In the genomic region with DNA sequence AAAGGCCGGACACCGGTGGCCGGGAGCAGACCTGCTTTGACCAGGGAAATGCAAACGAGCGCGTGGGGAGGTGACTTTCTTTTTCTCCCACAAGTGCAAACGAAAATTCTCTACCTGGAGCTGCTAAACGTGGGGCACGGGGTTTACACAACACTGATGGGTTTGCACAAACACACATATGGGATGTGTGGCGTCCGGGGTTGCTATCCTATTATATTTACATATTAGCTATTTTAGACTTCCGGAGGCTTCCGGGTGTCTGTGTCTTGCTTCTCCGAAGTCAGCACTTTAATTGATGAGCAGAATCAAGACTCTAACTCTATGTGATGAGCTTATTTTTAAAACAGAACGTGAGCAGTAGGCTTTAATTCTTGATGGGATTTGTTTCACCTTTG, we compare ENCODE assay signal across 8 mouse cellular contexts. TPM values are rescaled to one million over a fixed set of nuclear protein-coding genes. Genes with fewer than 3 reads are reported as not detected.
DNase-seq lines count a peak whose midpoint lies in the region; ATAC-seq and TF ChIP-seq lines count a peak whose summit lies in the region.

No protein-coding gene starts in this region.

- peaks cover 14% of the 10 kb centered on the region; the same call in 1 of the 2 replicates for H3K27me3 ChIP-seq in kidney, embryonic 15.5 days
- H3K27me3 ChIP-seq in intestine, embryonic 15.5 days (replicated peaks): no peaks in the 10 kb centered on the region
- H3K27me3 ChIP-seq in midbrain, postnatal 0 days (ENCODE audit: insufficient read depth, low read length): no peaks in the 10 kb centered on the region

- no peak overlapping the region for H3K27ac ChIP-seq in kidney, embryonic 15.5 days
- no peak overlapping the region for H3K27ac ChIP-seq in intestine, embryonic 15.5 days
- no peak overlapping the region for H3K27ac ChIP-seq in midbrain, postnatal 0 days (ENCODE audit: low read depth, low read length)

- no peak for DNase-seq in kidney, postnatal 4 days
- DNase-seq in midbrain, postnatal 0 days (ENCODE audit: low spot score): no peak
- DNase-seq in adrenal gland, adult 8-10 months: no peak
- DNase-seq in adrenal gland, adult (ENCODE audit: inconsistent age in 2 of 2, low spot score in 1 of 2): no peak
- DNase-seq in cerebellum, adult 9-11 months: no peak

- no peaks in the 10 kb centered on the region for H3K36me3 ChIP-seq in kidney, embryonic 15.5 days
- H3K36me3 ChIP-seq in intestine, embryonic 15.5 days: no peaks in the 10 kb centered on the region
- no peaks in the 10 kb centered on the region for H3K36me3 ChIP-seq in midbrain, postnatal 0 days (ENCODE audit: insufficient read depth, low read length)

- H3K4me3 ChIP-seq in kidney, embryonic 15.5 days (replicated peaks): peak overlapping the region; percentile 72
- H3K4me3 ChIP-seq in intestine, embryonic 15.5 days (replicated peaks): peak overlapping the region; percentile 72
- H3K4me3 ChIP-seq in midbrain, postnatal 0 days (ENCODE audit: low read depth, low read length): peak overlapping the region; percentile 75

- no peak for TF ChIP-seq CTCF in midbrain, postnatal 0 days (IDR thresholded peaks at IDR 0.05)

- H3K9ac ChIP-seq in kidney, embryonic 15.5 days: 0 out of 2 replicates have a peak overlapping the region, but pooled peaks have one; percentile 59
- H3K9ac ChIP-seq in intestine, embryonic 15.5 days: peak overlapping the region; percentile 67
- H3K9ac ChIP-seq in midbrain, postnatal 0 days (replicated peaks; ENCODE audit: low read length, poor library complexity, severe bottlenecking): peak overlapping the region; percentile 54

- ATAC-seq in kidney, embryonic 15.5 days (replicated peaks; ENCODE audit: low FRiP score): no peak
- ATAC-seq in common myeloid progenitor, adult 5-6 weeks (replicated peaks; ENCODE audit: low read depth, poor library complexity, severe bottlenecking): peak; percentile 31; the same call in 1 of the 2 replicates
- ATAC-seq in intestine, embryonic 15.5 days: no peak; the same call in none of the 2 replicates
- ATAC-seq in midbrain, postnatal 0 days (ENCODE audit: low FRiP score): peak; percentile 5; the same call in 1 of the 2 replicates

- WGBS in kidney, embryonic 15.5 days: 12% methylated on average over 15 of the region's 15 CpGs
- 7% methylated on average over 15 of the region's 15 CpGs for WGBS in intestine, embryonic 15.5 days
- WGBS in midbrain, postnatal 0 days: 10% methylated on average over 15 of the region's 15 CpGs

- peak overlapping the region; percentile 100 for H3K4me2 ChIP-seq in kidney, embryonic 15.5 days
- peak overlapping the region; percentile 92 for H3K4me2 ChIP-seq in intestine, embryonic 15.5 days (replicated peaks)
- H3K4me2 ChIP-seq in midbrain, postnatal 0 days (ENCODE audit: low read depth, low read length, poor library complexity, severe bottlenecking): peak overlapping the region; percentile 99

- H3K9me3 ChIP-seq in kidney, embryonic 15.5 days (replicated peaks): no peaks in the 10 kb centered on the region
- no peaks in the 10 kb centered on the region for H3K9me3 ChIP-seq in intestine, embryonic 15.5 days
- H3K9me3 ChIP-seq in midbrain, postnatal 0 days (ENCODE audit: low read length): no peaks in the 10 kb centered on the region

- peaks cover 13% of the 10 kb centered on the region for H3K4me1 ChIP-seq in kidney, embryonic 15.5 days
- 0 out of 2 replicates have a peak, but pooled peaks cover 9% of the 10 kb centered on the region for H3K4me1 ChIP-seq in intestine, embryonic 15.5 days (replicated peaks)
- H3K4me1 ChIP-seq in midbrain, postnatal 0 days (ENCODE audit: insufficient read depth, low read length): peaks cover 3% of the 10 kb centered on the region; the same call in 1 of the 2 replicates

RNA-seq across cellular contexts. Expression of gene Enpp1, which starts 0.4 kb away (rescaled TPM):
- polyA plus RNA-seq in kidney, embryonic 15.5 days (2015; fragmentation: Nextera tagmentation; extraction: Ambion mirVana): 3.9 and 4.1 TPM in 2 replicates
- 3.3 and 4.8 TPM in 2 replicates for total RNA-seq in common myeloid progenitor, adult 5-6 weeks (2017)
- 8.2 and 8.7 TPM in 2 replicates for polyA plus RNA-seq in intestine, embryonic 15.5 days (2015; fragmentation: Nextera tagmentation; extraction: Ambion mirVana)
- total RNA-seq in midbrain, postnatal 0 days (2014; rRNA removed): 3.5 and 6.3 TPM in 2 replicates
- polyA plus RNA-seq in midbrain, postnatal 0 days (2015; fragmentation: Nextera tagmentation; extraction: Ambion mirVana): 3.0 and 3.5 TPM in 2 replicates
- total RNA-seq in adrenal gland, adult 8-10 months (2022): 1 to 10 TPM; 2.8 to 4.7 (median 3.9) TPM

Comparison
In these comparisons a context has a peak if more than half of its experiments do, and no peak if none do; other contexts are left out.
1. ATAC-seq: peak in common myeloid progenitor, adult 5-6 weeks (single experiment) and midbrain, postnatal 0 days (single experiment); none in kidney, embryonic 15.5 days (single experiment) and intestine, embryonic 15.5 days (single experiment).
2. Peak in every context shown above with its lines, with median percentiles within 50 percentile points of each other: H3K4me2 ChIP-seq, H3K4me3 ChIP-seq and H3K9ac ChIP-seq.